Mouse (Mus musculus): ENCODE measurements around the gene Igfn1. TPM values are rescaled to one million over a fixed set of nuclear protein-coding genes. Genes with fewer than 3 reads are reported as not detected.
A peak's percentile ranks its signal among the peaks of the same experiment; 100 is the strongest.

Gene Igfn1
- polyA plus RNA-seq, 1 experiment from 2014 or later, result 0.04 TPM

DNA sequence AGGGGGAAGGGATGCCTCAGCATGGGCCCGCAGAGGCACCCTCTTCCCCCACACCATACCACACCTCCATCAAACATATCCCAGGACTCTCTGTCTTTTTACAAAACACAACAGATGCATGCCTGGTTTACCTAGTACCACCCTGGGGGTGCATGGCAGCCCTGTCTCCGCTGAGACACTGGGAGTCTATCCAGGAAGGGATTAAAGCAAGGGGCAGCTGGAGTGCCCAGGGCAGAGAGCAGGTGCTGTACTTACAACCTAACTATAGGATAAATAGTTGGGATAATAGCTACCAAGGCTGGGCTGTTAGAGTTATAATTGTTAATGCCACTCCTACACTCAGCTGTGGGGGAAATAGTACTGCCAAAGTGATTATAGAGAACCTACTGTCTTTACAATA lies 57.3 kb downstream of the Igfn1 start:
- no peaks in the 10 kb centered on the region for H3K27me3 ChIP-seq (ENCODE audit: control insufficient read depth, insufficient read depth, low read length)
- no peak overlapping the region for H3K4me3 ChIP-seq (ENCODE audit: low read depth, low read length)
- ATAC-seq (ENCODE audit: low FRiP score) (no peak), DNase-seq (ENCODE audit: low spot score, missing footprints) (no peak)
- H3K4me2 ChIP-seq, result no peak overlapping the region
- no peaks in the 10 kb centered on the region for H3K4me1 ChIP-seq (ENCODE audit: control insufficient read depth, insufficient read depth, low read length)
- H3K27ac ChIP-seq (ENCODE audit: low read depth, low read length), result no peak overlapping the region
- no peaks in the 10 kb centered on the region for H3K9me3 ChIP-seq (ENCODE audit: control insufficient read depth, low read length)
- 65% methylated on average over 2 of the region's 2 CpGs for WGBS
- H3K9ac ChIP-seq (ENCODE audit: low read length), result no peak overlapping the region
- no peaks in the 10 kb centered on the region for H3K36me3 ChIP-seq (ENCODE audit: control insufficient read depth, insufficient read depth, low read length)

DNA sequence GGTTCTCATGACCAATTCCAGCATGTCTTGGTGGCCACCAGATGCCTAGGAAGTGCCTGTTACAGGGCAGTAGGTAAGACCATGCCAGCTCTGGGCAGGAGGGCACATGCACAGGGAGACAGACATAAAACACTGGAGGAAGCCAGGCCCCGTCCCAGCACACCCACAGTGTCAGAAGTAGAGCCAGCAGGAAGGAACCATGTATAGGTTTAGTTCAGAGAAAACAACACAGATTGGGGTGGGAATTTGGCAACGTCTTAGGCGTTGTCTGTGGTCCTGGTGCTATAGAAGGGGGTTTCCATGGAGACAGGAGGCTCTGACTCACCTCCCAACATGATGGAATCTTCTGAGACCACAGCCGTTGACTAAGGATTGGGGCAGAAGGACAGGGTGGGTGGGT lies 59.9 kb downstream of the Igfn1 start:
- H3K27me3 ChIP-seq (ENCODE audit: control insufficient read depth, insufficient read depth, low read length), result no peaks in the 10 kb centered on the region
- no peaks in the 10 kb centered on the region for H3K4me1 ChIP-seq (ENCODE audit: control insufficient read depth, insufficient read depth, low read length)
- H3K9ac ChIP-seq (ENCODE audit: low read length), result no peak overlapping the region
- WGBS, result 66% methylated on average over 4 of the region's 4 CpGs
- H3K27ac ChIP-seq (ENCODE audit: low read depth, low read length), result no peak overlapping the region
- no peaks in the 10 kb centered on the region for H3K36me3 ChIP-seq (ENCODE audit: control insufficient read depth, insufficient read depth, low read length)
- no peak overlapping the region for H3K4me2 ChIP-seq
- no peaks in the 10 kb centered on the region for H3K9me3 ChIP-seq (ENCODE audit: control insufficient read depth, low read length)
- no peak for ATAC-seq (ENCODE audit: low FRiP score)
- DNase-seq (ENCODE audit: low spot score, missing footprints), result no peak
- no peak overlapping the region for H3K4me3 ChIP-seq (ENCODE audit: low read depth, low read length)

DNA sequence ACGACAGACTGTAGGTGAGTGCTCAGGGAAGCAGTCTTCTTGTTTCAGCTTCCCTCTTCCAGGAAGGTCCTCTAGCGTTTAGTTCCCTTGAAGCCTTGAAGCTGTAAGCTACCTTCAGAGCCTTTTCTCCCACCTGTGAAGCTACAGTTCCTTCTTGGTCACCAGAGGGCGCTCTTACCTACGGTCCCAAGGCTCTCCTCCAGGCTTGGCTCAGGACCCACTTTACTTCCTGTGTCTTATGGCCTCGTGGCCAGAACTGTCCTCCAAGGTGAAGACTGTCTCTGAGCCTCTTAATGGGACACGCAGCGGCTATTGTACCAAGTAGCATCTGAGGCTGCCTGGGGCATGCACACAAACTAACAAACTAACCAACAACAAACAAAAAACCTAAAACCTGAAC lies 60.4 kb downstream of the Igfn1 start:
- ATAC-seq (ENCODE audit: low FRiP score) (no peak), DNase-seq (ENCODE audit: low spot score, missing footprints) (no peak)
- Histone ChIP-seq H3K9ac (ENCODE audit: low read length) (no peak overlapping the region), H3K27ac (ENCODE audit: low read depth, low read length) (no peak overlapping the region), H3K4me3 (ENCODE audit: low read depth, low read length) (no peak overlapping the region), H3K36me3 (ENCODE audit: control insufficient read depth, insufficient read depth, low read length) (no peaks in the 10 kb centered on the region), H3K27me3 (ENCODE audit: control insufficient read depth, insufficient read depth, low read length) (no peaks in the 10 kb centered on the region), H3K9me3 (ENCODE audit: control insufficient read depth, low read length) (no peaks in the 10 kb centered on the region), H3K4me1 (ENCODE audit: control insufficient read depth, insufficient read depth, low read length) (no peaks in the 10 kb centered on the region), H3K4me2 (no peak overlapping the region)
- WGBS, result 12% methylated on average over 7 of the region's 7 CpGs

DNA sequence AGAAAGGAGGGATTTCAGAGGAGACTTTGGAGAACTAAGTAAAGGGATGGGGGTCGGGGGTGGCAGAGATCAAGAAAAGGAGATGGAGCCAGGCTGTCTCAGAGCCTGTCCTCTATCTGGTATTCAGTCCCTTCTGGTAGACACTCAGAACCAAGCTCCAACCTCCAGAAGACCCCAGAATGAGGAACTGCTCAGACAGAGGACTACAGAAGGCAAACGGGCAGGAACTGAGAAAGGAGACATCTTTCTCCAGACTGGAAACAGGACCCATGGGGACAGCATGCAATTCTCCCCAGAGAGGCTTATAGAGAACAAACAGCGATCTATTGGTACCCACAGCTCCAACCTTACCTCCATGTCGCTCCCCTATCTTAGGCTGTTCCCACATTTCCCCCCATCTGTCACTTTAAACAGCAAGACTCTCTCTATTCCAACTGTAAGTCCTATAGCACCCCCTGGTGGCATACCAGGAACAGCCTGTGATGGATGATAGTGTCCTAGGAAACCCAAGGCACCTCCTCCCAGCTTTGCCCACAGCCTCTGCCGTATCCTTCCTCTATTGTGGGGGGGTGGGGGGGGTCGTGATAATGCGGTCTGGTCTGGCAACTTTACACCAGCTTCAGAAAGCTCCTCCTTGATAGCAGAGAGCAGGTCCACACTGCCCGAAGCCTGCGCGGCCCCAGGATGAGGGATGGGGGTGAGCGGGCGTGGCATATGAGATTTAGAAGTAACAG lies 61.4 kb downstream of the Igfn1 start:
- H3K4me2 ChIP-seq, result no peak overlapping the region

DNA sequence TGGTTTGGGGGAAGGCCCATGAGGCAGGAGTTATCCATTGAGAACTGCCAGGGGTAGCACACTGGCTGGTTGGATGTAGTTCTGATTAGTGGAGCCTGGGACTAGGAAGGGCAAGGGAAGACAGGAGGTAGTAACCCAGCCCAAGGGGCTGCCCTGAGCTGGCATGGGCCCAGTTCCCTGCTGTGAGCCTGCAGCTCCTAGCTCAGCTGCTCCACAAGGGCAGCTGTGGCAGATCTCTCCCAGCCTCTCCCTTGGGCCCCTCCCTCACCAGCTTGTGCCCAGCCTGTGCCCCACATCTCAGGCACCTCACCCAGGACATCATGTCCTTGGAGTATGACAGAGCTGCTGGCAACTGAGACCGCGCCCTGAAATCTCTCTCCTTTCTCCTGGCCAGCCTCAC lies 62.4 kb downstream of the Igfn1 start:
- ATAC-seq (ENCODE audit: low FRiP score), result no peak
- WGBS, result 97% methylated on average over 2 of the region's 2 CpGs
- H3K27me3 ChIP-seq (ENCODE audit: control insufficient read depth, insufficient read depth, low read length), result no peaks in the 10 kb centered on the region
- no peaks in the 10 kb centered on the region for H3K36me3 ChIP-seq (ENCODE audit: control insufficient read depth, insufficient read depth, low read length)
- peak; percentile 41 for DNase-seq (ENCODE audit: low spot score, missing footprints)
- H3K9ac ChIP-seq (ENCODE audit: low read length), result no peak overlapping the region
- H3K4me3 ChIP-seq (ENCODE audit: low read depth, low read length), result no peak overlapping the region
- no peak overlapping the region for H3K27ac ChIP-seq (ENCODE audit: low read depth, low read length)
- H3K4me1 ChIP-seq (ENCODE audit: control insufficient read depth, insufficient read depth, low read length), result no peaks in the 10 kb centered on the region
- H3K9me3 ChIP-seq (ENCODE audit: control insufficient read depth, low read length), result no peaks in the 10 kb centered on the region
- no peak overlapping the region for H3K4me2 ChIP-seq

More for the DNA sequence above, 61.4 kb downstream of the Igfn1 start:
- H3K27ac ChIP-seq (ENCODE audit: low read depth, low read length), result no peak overlapping the region
- 46% methylated on average over 12 of the region's 12 CpGs for WGBS
- no peaks in the 10 kb centered on the region for H3K4me1 ChIP-seq (ENCODE audit: control insufficient read depth, insufficient read depth, low read length)
- H3K27me3 ChIP-seq (ENCODE audit: control insufficient read depth, insufficient read depth, low read length), result no peaks in the 10 kb centered on the region
- no peak overlapping the region for H3K9ac ChIP-seq (ENCODE audit: low read length)
- ATAC-seq (ENCODE audit: low FRiP score) (peak; percentile 74), DNase-seq (ENCODE audit: low spot score, missing footprints) (peak; percentile 93)
- no peaks in the 10 kb centered on the region for H3K36me3 ChIP-seq (ENCODE audit: control insufficient read depth, insufficient read depth, low read length)
- H3K9me3 ChIP-seq (ENCODE audit: control insufficient read depth, low read length), result no peaks in the 10 kb centered on the region
- H3K4me3 ChIP-seq (ENCODE audit: low read depth, low read length), result no peak overlapping the region

DNA sequence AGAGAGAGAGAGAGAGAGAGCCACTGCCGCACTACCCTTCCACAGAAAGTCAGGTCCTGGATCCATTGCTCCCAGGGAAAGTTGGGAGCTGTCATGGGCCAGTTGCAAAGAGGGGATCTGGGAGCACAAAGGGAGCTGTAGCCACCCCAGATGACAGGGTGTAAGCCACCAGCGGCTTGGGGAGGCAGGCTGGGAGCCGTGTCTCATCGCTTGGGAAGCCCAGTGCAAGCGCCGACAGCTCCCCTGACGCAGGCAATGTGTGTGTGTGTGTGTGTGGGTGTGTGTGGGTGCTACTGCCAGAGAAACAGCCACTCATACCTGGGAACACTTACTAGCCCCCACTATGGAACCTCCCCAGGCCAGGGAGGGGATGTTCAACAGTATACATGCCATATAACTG lies 64.0 kb downstream of the Igfn1 start:
- 38% methylated on average over 7 of the region's 7 CpGs for WGBS
- Histone ChIP-seq H3K36me3 (ENCODE audit: control insufficient read depth, insufficient read depth, low read length) (no peaks in the 10 kb centered on the region), H3K4me2 (no peak overlapping the region), H3K27me3 (ENCODE audit: control insufficient read depth, insufficient read depth, low read length) (no peaks in the 10 kb centered on the region), H3K9me3 (ENCODE audit: control insufficient read depth, low read length) (no peaks in the 10 kb centered on the region), H3K9ac (ENCODE audit: low read length) (no peak overlapping the region), H3K27ac (ENCODE audit: low read depth, low read length) (no peak overlapping the region), H3K4me3 (ENCODE audit: low read depth, low read length) (no peak overlapping the region), H3K4me1 (ENCODE audit: control insufficient read depth, insufficient read depth, low read length) (no peaks in the 10 kb centered on the region)
- DNase-seq (ENCODE audit: low spot score, missing footprints) (peak; percentile 83), ATAC-seq (ENCODE audit: low FRiP score) (no peak)

DNA sequence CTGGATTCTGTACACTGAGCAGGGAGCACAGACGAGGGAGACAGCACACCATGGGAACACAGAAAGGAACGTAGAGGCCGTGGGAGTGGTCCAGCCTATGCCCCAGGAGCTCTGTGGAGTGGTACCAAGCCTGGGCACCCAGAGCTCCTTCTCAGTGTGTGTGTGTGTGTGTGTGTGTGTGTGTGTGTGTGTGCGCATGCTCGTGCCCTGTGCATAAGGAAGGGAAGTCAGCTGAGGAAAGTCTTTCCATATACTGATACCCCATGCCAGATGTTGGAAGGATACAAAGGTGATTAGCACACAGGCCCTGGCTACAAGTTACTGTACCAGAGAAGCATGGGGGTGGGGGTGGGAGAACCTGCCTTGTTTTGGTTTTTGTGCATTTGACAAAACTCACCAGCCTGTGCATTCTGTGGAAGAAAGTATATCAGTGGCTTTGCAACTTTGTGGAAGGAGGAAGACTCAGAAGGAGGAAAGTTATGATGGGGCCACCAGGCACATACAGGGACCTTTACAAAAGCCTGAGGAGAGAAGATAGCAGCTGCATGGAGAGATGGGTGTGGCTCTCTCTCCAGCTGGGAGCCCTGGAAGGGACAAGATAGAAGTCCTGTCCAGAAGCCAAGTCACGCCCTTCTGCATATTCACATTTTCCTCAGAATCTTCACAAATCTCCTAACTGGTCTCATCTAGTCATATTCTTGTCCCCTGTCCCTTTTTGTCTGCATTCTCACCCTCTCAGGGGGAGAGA lies 64.7 kb downstream of the Igfn1 start:
- DNase-seq (ENCODE audit: low spot score, missing footprints), result no peak
- Histone ChIP-seq H3K27me3 (ENCODE audit: control insufficient read depth, insufficient read depth, low read length) (no peaks in the 10 kb centered on the region), H3K9ac (ENCODE audit: low read length) (no peak overlapping the region), H3K9me3 (ENCODE audit: control insufficient read depth, low read length) (no peaks in the 10 kb centered on the region), H3K4me1 (ENCODE audit: control insufficient read depth, insufficient read depth, low read length) (no peaks in the 10 kb centered on the region), H3K36me3 (ENCODE audit: control insufficient read depth, insufficient read depth, low read length) (no peaks in the 10 kb centered on the region), H3K27ac (ENCODE audit: low read depth, low read length) (no peak overlapping the region), H3K4me3 (ENCODE audit: low read depth, low read length) (no peak overlapping the region), H3K4me2 (no peak overlapping the region)
- no peak for ATAC-seq (ENCODE audit: low FRiP score)
- 79% methylated on average over 6 of the region's 6 CpGs for WGBS

DNA sequence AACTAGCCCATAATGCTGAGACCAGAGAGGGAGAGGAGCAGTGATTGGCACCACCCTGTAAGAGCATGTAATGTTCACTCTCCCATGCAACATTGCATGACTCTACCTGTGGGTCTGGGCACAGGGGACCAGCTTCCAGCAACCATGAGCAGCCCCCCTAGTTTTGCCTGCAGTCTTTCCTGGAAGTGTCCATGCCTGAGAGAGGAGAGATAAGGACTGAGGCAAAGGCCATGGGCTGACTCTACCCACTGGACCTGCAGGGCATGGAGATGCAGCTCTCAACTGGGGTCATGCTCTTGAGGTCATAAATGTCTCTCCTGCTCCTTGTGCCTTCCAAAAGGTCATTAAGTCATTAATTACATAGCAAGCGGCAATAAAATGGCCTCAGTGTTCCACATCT lies 70.1 kb downstream of the Igfn1 start:
- Histone ChIP-seq H3K27ac (ENCODE audit: low read depth, low read length) (no peak overlapping the region), H3K9me3 (ENCODE audit: control insufficient read depth, low read length) (no peaks in the 10 kb centered on the region), H3K4me2 (no peak overlapping the region), H3K4me3 (ENCODE audit: low read depth, low read length) (no peak overlapping the region), H3K9ac (ENCODE audit: low read length) (no peak overlapping the region), H3K27me3 (ENCODE audit: control insufficient read depth, insufficient read depth, low read length) (no peaks in the 10 kb centered on the region), H3K4me1 (ENCODE audit: control insufficient read depth, insufficient read depth, low read length) (no peaks in the 10 kb centered on the region), H3K36me3 (ENCODE audit: control insufficient read depth, insufficient read depth, low read length) (no peaks in the 10 kb centered on the region)
- no peak for DNase-seq (ENCODE audit: low spot score, missing footprints)
- WGBS, result 87% methylated on average over 1 of the region's 1 CpGs
- ATAC-seq (ENCODE audit: low FRiP score), result no peak

DNA sequence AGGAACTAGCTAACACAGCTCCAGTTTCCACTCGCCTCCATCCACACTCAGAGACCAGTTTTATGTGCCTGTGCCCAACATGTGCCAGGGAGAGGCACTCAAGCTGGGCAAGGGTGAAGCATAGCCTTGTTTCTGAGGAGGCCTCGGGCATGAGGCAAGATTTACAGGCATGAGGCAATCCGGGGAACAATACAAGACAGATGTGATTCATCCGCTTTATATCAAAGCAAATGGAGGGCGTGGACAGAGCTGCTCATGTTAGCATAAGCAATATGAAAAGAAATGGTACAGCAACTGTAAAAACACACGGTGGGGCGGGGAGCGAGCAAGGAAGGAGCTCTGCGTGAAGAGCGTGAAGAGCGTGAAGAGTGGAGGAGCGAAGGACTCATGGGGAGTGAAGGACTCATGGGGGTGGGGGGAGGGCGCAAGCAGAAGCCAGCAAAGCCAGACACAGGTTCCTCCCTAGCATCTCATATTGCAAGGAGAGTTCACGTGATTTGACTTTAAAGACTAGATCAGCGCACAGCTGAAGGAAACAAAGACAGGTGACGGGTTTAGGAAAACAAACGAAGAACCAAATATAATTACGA lies 72.3 kb downstream of the Igfn1 start:
- no peaks in the 10 kb centered on the region for H3K27me3 ChIP-seq (ENCODE audit: control insufficient read depth, insufficient read depth, low read length)
- 87% methylated on average over 18 of the region's 18 CpGs for WGBS
- no peaks in the 10 kb centered on the region for H3K4me1 ChIP-seq (ENCODE audit: control insufficient read depth, insufficient read depth, low read length)

More for the DNA sequence above, 72.3 kb downstream of the Igfn1 start:
- H3K27ac ChIP-seq (ENCODE audit: low read depth, low read length), result no peak overlapping the region
- no peak overlapping the region for H3K9ac ChIP-seq (ENCODE audit: low read length)
- H3K9me3 ChIP-seq (ENCODE audit: control insufficient read depth, low read length), result no peaks in the 10 kb centered on the region
- no peak for ATAC-seq (ENCODE audit: low FRiP score)
- H3K4me3 ChIP-seq (ENCODE audit: low read depth, low read length), result no peak overlapping the region
- H3K36me3 ChIP-seq (ENCODE audit: control insufficient read depth, insufficient read depth, low read length), result no peaks in the 10 kb centered on the region
- DNase-seq (ENCODE audit: low spot score, missing footprints), result no peak
- no peak overlapping the region for H3K4me2 ChIP-seq
